Mouse (Mus musculus): ENCODE data around the gene Pa2g4.
"Not testable (repeated sequence)": the region's sequence is repeated elsewhere in the genome, so short reads cannot be mapped to it uniquely, and the experiment has no call there.

Pa2g4 gene

GRCm38 (mm10) chr10:128565788-128566531, at the start of gene Pa2g4:
Pa2g4 (minus strand) TSS chr10:128565987.
- peak; percentile 100 for DNase-seq (ENCODE audit: low read depth, low spot score)

DNA sequence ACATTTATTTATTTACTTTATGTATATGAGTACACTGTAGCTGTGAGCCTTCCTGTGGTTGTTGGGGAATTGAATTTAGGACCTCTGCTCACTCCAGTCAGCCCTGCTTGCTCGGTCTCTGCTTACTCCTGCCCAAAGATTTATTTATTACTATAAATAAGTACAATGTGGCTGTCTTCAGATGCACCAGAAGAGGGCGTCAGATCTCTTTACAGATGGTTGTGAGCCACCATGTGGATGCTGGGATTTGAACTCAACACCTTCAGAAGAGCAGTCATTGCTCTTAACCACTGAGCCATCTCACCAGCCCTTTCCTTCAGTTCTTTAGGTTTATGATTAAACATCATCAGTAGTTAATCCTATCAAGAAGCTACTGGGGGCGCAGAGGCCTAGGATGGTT, 49.1 kb upstream of the Pa2g4 start:
- no peak for DNase-seq (ENCODE audit: low read depth, low spot score)

DNA sequence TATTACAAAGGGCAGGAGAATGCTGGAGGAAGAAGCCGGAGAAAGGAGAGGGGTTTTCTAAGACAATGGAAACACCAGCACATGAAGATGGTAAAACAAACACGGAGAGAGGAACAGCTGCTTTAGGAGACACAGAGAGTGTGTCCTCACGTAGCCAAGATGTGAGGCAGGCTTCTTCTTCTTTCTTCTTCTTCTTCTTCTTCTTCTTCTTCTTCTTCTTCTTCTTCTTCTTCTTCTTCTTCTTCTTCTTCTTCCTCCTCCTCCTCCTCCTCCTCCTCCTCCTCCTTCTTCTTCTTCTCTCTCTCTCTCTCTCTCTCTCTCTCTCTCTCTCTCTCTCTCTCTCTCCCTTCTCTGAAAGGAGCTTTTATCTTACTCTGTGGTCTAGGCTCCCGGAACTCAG, 48.0 kb upstream of the Pa2g4 start:
- not testable (repeated sequence) for DNase-seq (ENCODE audit: low read depth, low spot score)

DNA sequence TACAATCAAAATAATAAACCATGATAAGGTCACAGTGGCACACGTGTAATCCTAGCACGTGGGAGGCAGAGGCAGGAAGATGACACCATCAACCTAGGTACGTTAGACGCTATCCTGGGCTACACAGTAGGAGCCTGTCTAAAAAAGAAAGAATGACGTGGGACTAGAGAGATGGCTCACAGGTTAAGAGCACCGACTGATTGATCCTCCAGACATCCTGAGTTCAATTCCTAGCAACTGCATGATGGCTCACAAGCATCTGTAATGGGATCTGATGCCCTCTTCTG, 47.3 kb upstream of the Pa2g4 start:
- DNase-seq (ENCODE audit: low read depth, low spot score), result no peak

DNA sequence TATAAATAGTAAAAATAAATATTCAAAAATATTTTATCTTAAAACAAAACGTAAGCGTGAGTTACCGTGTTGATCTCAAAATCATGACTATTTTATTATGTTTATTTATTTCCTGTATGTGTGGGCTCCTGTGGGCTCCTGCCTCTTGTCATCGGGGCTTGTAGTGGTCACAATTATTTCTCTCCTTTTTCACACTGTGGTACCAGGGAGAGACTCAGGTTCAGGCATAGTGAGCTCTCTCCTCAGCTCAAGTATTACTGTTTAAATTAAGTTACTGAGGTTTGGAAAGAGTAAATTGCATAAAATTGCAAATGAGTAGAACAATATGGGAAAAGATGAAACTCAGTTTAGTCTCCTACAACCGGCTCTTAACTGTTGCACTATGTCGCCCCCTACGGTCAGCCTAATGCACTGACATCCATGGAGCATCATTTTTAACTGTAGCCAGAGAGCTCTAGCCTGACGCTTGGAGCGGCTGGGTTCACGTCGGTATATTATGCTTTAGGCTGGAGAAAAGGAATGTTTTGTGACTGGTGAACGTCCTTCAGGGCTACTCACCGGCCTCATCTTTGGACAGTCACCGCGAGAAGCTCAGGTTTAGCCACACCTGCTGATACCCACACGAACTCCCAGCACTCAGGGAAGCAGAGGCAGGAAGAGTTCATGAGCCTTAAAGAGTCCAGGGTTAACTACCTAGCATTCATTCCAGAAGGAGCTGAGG, 46.8 kb upstream of the Pa2g4 start:
- peak; percentile 85 for DNase-seq (ENCODE audit: low read depth, low spot score)

GRCm38 (mm10) chr10:128606483-128606882, 40.7 kb upstream of the Pa2g4 start:
- peak; percentile 95 for DNase-seq (ENCODE audit: low read depth, low spot score)

DNA sequence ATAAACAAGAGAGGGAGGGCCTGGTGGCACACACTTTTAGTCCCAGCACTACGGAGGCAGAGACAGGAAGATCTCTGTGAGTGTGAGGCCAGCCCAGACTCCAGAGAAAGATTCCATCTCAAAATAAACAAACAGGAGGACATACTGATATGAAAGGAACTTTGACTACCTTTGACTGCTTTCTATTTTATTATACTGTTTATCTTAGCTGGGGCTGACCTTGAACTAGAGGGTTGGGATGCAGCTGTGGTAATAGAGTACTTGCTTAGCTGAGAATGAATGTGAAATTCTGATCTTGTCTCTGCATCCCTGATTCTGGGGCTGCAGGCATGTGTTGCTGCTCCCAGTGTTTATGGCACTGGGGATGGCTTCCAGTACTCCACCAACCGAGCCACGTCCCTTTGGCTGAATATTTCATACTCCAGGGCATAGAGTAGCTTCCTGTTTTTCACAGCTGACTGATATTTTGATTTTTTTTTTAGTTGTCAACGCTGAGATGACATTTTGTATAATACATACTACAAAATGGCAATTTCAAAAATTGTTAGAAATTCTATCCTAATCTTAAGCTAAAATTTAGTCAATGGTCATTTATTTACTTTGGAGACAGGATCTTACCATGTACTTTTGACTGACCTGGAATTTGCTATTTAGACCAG, 36.8 kb upstream of the Pa2g4 start:
- DNase-seq (ENCODE audit: low read depth, low spot score), result no peak

- peak; percentile 73 for DNase-seq (ENCODE audit: low read depth, low spot score)
Measured at GRCm38 (mm10) chr10:128601499-128601898, 35.7 kb upstream of the Pa2g4 start.

DNA sequence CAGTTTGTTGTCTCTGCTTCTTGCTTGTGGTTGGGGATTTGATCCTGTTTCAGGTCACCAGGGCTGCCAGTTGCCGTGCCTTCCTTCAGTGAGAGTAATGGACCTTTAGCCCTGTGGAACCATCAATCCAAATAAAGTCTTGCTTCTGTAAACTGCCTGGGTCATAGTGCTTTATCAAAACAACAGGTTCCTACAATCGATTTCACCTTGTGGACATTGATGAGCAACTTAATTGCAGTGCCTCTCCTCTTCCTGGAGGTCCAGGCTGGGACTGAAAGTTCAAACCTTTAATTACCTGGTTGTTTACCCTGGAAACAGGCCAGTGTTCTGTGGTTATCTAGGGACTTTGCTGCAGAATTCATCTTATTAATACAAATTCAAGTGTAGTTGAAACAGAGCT, 32.7 kb upstream of the Pa2g4 start:
- no peak for DNase-seq (ENCODE audit: low read depth, low spot score)

DNA sequence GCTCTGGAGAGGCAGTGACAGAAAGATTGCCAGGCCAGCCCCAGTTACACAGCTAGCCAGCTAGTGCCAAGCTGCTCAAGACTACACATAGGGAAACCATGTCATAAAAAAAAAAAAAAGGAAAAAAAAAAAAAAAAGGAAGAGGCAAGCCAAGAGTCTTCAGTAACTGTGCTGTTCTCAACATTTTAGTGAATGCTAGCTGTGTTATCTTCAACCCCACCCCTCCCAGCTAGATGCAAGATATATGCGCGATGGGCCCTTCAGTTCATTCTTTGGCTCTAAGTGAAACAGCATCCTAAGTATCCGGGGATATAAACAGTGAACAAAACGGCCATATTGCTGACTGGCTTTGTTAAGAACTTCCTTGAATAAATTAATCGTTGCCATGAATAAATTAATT, 27.0 kb upstream of the Pa2g4 start:
- no peak for DNase-seq (ENCODE audit: low read depth, low spot score)

DNA sequence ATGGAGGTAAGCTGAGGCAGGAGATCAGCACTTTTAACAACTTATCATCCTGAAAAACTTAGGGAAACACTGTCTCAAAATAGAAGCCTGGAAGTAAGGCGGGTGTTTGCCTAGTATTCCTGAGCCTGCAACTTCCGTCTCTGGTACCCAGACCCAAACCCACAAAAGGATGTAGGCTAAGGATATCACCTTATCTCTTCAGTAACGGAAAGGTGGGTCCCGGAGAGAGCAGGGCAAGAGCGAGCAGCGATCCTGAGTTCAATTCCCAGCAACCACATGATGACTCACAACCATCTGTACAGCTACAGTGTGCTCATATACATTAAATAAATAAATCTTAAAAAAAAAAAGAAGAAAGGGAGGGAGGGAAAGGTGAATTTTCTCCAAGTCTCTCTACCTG, 25.6 kb upstream of the Pa2g4 start:
- no peak for DNase-seq (ENCODE audit: low read depth, low spot score)

- DNase-seq (ENCODE audit: low read depth, low spot score), result peak; percentile 90
Measured at GRCm38 (mm10) chr10:128590193-128590690, 24.5 kb upstream of the Pa2g4 start.

DNA sequence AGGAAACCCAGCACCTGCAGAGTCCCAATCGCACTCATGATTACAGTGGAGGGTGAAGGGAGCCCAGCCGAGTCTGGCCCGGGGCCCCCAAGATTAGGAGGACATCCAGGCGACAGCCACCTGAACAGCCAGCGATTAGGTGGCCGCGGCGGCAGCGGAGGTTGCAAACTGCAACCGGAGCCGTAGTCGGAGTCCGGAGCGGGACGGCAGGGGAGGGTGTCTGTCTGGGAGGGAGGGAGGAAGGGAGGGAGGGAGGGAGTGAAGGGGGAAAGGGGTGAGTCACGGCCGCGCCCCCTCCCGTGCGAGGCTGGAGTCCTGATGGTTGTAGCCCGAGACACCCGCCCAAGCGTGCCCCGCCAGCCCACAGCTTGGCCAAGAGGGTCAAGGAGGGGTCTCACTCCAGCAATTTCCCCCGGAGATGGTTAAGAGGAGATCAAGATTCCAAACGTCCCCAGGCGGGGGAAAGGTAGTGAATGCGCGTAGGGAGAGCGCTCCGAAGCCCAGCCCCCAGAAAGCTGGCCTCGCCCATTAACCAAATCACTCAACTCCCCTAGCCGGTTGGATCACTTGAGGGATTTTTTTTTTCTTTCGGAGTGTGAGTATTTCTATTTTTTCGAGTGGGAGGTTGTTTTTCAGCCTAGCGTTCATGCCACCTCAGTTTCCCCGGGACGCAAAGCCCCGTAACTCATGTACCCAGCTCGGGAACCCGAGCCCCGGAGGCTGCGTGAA, 23.8 kb upstream of the Pa2g4 start, which contains the start of gene Erbb3:
TSS of gene Erbb3 (minus strand) at position 189 of the 729 bp plus-strand sequence.
- peak; percentile 93 for DNase-seq (ENCODE audit: low read depth, low spot score)

DNA sequence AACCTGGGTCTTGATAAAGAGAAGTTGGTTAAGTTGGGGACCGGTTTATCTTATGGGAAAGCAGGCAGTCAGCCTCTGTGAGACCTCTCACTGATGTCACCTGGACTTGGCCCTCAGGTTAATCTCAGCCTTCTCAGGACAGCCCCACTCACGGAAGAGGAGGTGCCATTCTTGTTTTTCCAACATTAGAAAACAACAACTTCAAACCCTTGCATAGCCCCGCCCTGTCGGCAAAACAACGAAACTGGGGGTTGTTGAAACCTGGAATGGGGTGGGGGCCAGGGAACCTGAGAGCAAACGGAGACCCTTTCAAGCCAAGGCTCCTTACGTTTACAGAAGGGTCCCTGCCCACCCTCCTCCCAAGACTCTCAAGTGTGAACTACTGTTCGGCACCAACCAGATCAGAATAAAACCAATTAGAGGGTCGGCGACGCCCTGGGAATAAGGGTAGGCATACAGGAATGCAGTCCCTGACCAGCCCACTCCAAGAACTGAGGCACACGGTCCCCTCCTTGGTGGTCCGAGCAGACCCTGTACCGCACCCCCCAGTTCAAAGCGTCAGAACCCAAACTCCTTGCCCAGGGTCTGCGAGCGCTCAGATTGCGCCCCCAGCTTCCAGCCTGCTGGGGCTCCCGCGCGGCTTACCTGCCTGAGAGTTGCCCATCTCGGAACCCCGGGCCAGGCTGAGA, 23.1 kb upstream of the Pa2g4 start:
- DNase-seq (ENCODE audit: low read depth, low spot score), result peak; percentile 35

DNA sequence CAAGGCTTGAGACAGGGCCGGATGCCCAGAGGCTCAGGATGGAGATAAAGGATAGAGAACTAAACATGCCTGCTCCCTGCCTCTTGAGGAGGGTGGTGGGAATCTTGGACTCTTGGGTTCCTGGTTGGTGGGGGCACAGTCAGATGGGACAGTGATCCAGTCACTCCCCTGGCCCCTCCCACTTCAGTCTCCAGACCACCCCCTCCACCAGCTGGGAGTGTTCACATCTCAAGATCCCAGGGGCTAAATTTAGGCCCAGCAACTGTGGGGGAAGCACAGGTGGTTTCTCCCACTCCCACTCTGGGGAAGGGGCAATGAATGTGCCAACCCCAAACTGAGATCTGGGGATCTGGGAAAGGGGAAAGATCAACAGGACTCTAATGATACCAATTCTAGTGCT, 22.3 kb upstream of the Pa2g4 start:
- no peak for DNase-seq (ENCODE audit: low read depth, low spot score)

GRCm38 (mm10) chr10:128587697-128588096, 21.9 kb upstream of the Pa2g4 start:
- DNase-seq (ENCODE audit: low read depth, low spot score), result no peak

- no peak for DNase-seq (ENCODE audit: low read depth, low spot score)
Measured at GRCm38 (mm10) chr10:128587120-128587519, 21.3 kb upstream of the Pa2g4 start.

- no peak for DNase-seq (ENCODE audit: low read depth, low spot score)
Measured at GRCm38 (mm10) chr10:128586546-128586945, 20.8 kb upstream of the Pa2g4 start.

DNA sequence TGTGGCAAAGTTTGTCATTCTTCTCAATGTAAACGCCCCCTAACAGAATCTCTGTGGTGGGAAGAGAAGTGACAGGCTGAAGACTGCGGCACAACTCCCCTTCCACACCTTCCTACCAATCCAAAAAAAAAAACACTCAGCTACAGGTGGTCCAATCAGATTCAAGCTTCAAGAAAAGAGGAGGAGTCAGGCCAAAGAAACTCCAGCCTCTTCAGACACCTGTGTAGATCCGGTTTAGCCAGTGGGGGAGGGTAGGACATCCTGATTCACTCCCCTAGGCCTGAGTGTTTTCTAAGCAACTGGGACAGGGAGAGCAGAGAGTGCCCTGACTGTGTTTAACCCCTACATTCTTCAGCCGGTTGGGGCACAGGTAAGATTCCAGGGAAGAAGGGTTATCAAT, 18.6 kb upstream of the Pa2g4 start:
- peak; percentile 98 for DNase-seq (ENCODE audit: low read depth, low spot score)

DNA sequence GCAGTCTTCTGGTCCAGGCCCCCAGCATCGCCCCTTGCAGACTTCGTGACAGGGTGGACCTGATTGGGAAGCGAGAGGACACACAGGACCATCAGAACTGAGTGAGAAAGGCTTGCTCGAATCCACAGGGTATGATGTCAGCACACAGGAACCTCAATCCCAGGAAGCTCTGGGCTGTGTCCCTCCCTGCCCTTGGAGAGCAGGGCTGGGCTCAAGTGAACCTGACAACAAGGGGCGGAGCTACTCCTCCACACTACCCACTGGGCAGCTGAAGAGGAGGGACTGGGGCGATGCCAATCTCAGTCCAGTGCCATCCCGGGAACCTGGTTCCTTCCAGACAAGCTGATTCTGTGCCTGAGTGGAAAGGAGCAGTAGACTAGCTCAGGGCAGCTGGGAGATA, 17.9 kb upstream of the Pa2g4 start:
- DNase-seq (ENCODE audit: low read depth, low spot score), result peak; percentile 72

DNA sequence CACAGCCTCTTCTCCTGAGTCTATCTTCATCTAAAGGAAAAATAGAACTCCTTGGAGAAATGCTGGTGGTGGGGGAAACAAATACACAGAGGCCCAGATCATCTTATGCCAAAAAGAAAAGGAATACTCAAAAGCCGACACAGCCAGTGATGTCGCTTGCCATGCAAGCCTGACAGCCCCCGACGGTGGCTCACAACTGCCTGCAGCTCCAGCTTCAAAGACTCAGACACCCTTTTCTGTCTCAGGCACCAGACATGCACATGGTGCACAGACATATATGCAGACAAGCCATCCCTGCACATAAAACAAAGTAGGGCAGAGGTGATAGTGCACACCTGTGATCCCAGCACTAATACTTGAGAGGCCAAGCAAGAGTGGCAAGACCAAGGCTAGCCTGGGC, 13.9 kb upstream of the Pa2g4 start:
- no peak for DNase-seq (ENCODE audit: low read depth, low spot score)

Data from R1 (cell line).